Mouse (Mus musculus): Measurements from ENCODE around the gene Cep164. TPM values are rescaled to one million over a fixed set of nuclear protein-coding genes. Genes with fewer than 3 reads are reported as not detected.

Cep164 gene
- polyA plus RNA-seq, 1 experiment from 2014 or later, result 31.6 TPM

GRCm38 (mm10) chr9:45838434-45839138 is 10.1 kb upstream of the Cep164 start, which contains the start of gene Bace1:
Gene Bace1, plus strand, starts transcription at chr9:45838580.
- ATAC-seq (ENCODE audit: insufficient number of reproducible peaks, low FRiP score, low TSS enrichment, low read depth), result peak; percentile 87
- Histone ChIP-seq H3K9ac (peak within 1 kb of the TSS; percentile 86), H3K4me1 (peaks cover 30% of the 10 kb centered on the region), H3K27ac (replicated peaks) (peak within 1 kb of the TSS; percentile 60; the same call in 1 of the 2 replicates), H3K4me2 (replicated peaks) (peak within 1 kb of the TSS; percentile 91), H3K36me3 (no peaks in the 10 kb centered on the region), H3K9me3 (replicated peaks) (no peaks in the 10 kb centered on the region), H3K4me3 (replicated peaks) (peak within 1 kb of the TSS; percentile 82), H3K27me3 (no peaks in the 10 kb centered on the region)
- WGBS, result 0% methylated on average over 39 of the region's 40 CpGs

- Histone ChIP-seq H3K36me3 (no peaks in the 10 kb centered on the region), H3K4me1 (peaks cover 30% of the 10 kb centered on the region), H3K4me3 (replicated peaks) (peak overlapping the region; percentile 82), H3K27me3 (no peaks in the 10 kb centered on the region), H3K9me3 (replicated peaks) (no peaks in the 10 kb centered on the region), H3K4me2 (replicated peaks) (peak overlapping the region; percentile 91), H3K27ac (replicated peaks) (no peak overlapping the region), H3K9ac (no peak overlapping the region)
- no peak for ATAC-seq (ENCODE audit: insufficient number of reproducible peaks, low FRiP score, low TSS enrichment, low read depth)
- 24% methylated on average over 4 of the region's 4 CpGs for WGBS
Measured at GRCm38 (mm10) chr9:45838069-45838433, 9.6 kb upstream of the Cep164 start.

GRCm38 (mm10) chr9:45833461-45833860 is 5.0 kb upstream of the Cep164 start:
- H3K4me3 ChIP-seq (replicated peaks), result no peak overlapping the region
- 58% methylated on average over 2 of the region's 2 CpGs for WGBS
- 0 out of 2 replicates have a peak, but pooled peaks cover 4% of the 10 kb centered on the region for H3K9me3 ChIP-seq (replicated peaks)
- no peaks in the 10 kb centered on the region for H3K27me3 ChIP-seq
- no peak overlapping the region for H3K4me2 ChIP-seq (replicated peaks)
- H3K9ac ChIP-seq, result no peak overlapping the region
- 0 out of 2 replicates have a peak, but pooled peaks cover 3% of the 10 kb centered on the region for H3K4me1 ChIP-seq
- H3K27ac ChIP-seq (replicated peaks), result no peak overlapping the region
- H3K36me3 ChIP-seq, result no peaks in the 10 kb centered on the region
- ATAC-seq (ENCODE audit: insufficient number of reproducible peaks, low FRiP score, low TSS enrichment, low read depth), result no peak

GRCm38 (mm10) chr9:45832898-45833297 is 4.4 kb upstream of the Cep164 start:
- Histone ChIP-seq H3K9me3 (replicated peaks) (0 out of 2 replicates have a peak, but pooled peaks cover 4% of the 10 kb centered on the region), H3K9ac (no peak overlapping the region), H3K4me2 (replicated peaks) (no peak overlapping the region), H3K4me1 (0 out of 2 replicates have a peak, but pooled peaks cover 4% of the 10 kb centered on the region), H3K27me3 (no peaks in the 10 kb centered on the region), H3K27ac (replicated peaks) (no peak overlapping the region), H3K4me3 (replicated peaks) (no peak overlapping the region), H3K36me3 (no peaks in the 10 kb centered on the region)
- WGBS, result 90% methylated on average over 2 of the region's 2 CpGs
- no peak for ATAC-seq (ENCODE audit: insufficient number of reproducible peaks, low FRiP score, low TSS enrichment, low read depth)

- peaks cover 13% of the 10 kb centered on the region for H3K4me1 ChIP-seq
- H3K4me2 ChIP-seq (replicated peaks), result peak overlapping the region; percentile 83
- 27% methylated on average over 10 of the region's 10 CpGs for WGBS
- no peaks in the 10 kb centered on the region for H3K27me3 ChIP-seq
- no peak overlapping the region for H3K9ac ChIP-seq
- H3K27ac ChIP-seq (replicated peaks), result 0 out of 2 replicates have a peak overlapping the region, but pooled peaks have one; percentile 22
- 0 out of 2 replicates have a peak, but pooled peaks have one; percentile 15 for ATAC-seq (ENCODE audit: insufficient number of reproducible peaks, low FRiP score, low TSS enrichment, low read depth)
- 0 out of 2 replicates have a peak, but pooled peaks cover 4% of the 10 kb centered on the region for H3K9me3 ChIP-seq (replicated peaks)
- no peaks in the 10 kb centered on the region for H3K36me3 ChIP-seq
- H3K4me3 ChIP-seq (replicated peaks), result peak overlapping the region; percentile 88
Measured at GRCm38 (mm10) chr9:45829107-45829506, 616 bp upstream of the Cep164 start.

GRCm38 (mm10) chr9:45827663-45828290 is 714 bp downstream of the Cep164 start:
- 5% methylated on average over 22 of the region's 23 CpGs for WGBS
- peak overlapping the region; percentile 88 for H3K4me3 ChIP-seq (replicated peaks)
- peak overlapping the region; percentile 83 for H3K4me2 ChIP-seq (replicated peaks)
- peak overlapping the region; percentile 66 for H3K9ac ChIP-seq
- 0 out of 2 replicates have a peak, but pooled peaks cover 4% of the 10 kb centered on the region for H3K9me3 ChIP-seq (replicated peaks)
- ATAC-seq (ENCODE audit: insufficient number of reproducible peaks, low FRiP score, low TSS enrichment, low read depth), result 0 out of 2 replicates have a peak, but pooled peaks have one; percentile 35
- H3K27ac ChIP-seq (replicated peaks), result peak overlapping the region; percentile 83
- peaks cover 7% of the 10 kb centered on the region; the same call in 1 of the 2 replicates for H3K36me3 ChIP-seq
- no peaks in the 10 kb centered on the region for H3K27me3 ChIP-seq
- peaks cover 13% of the 10 kb centered on the region for H3K4me1 ChIP-seq

GRCm38 (mm10) chr9:45818406-45819011 is 10.0 kb downstream of the Cep164 start:
- no peaks in the 10 kb centered on the region for H3K27me3 ChIP-seq
- no peak for ATAC-seq (ENCODE audit: insufficient number of reproducible peaks, low FRiP score, low TSS enrichment, low read depth)
- H3K9ac ChIP-seq, result no peak overlapping the region
- H3K4me3 ChIP-seq (replicated peaks), result no peak overlapping the region
- 0 out of 2 replicates have a peak, but pooled peaks cover 3% of the 10 kb centered on the region for H3K4me1 ChIP-seq
- H3K9me3 ChIP-seq (replicated peaks), result no peaks in the 10 kb centered on the region
- 89% methylated on average over 9 of the region's 9 CpGs for WGBS
- no peak overlapping the region for H3K27ac ChIP-seq (replicated peaks)
- no peak overlapping the region for H3K4me2 ChIP-seq (replicated peaks)
- H3K36me3 ChIP-seq, result peaks cover 33% of the 10 kb centered on the region

GRCm38 (mm10) chr9:45815525-45815924 is 13.0 kb downstream of the Cep164 start:
- H3K4me1 ChIP-seq, result 0 out of 2 replicates have a peak, but pooled peaks cover 3% of the 10 kb centered on the region
- no peak overlapping the region for H3K27ac ChIP-seq (replicated peaks)
- no peaks in the 10 kb centered on the region for H3K9me3 ChIP-seq (replicated peaks)
- no peak for ATAC-seq (ENCODE audit: insufficient number of reproducible peaks, low FRiP score, low TSS enrichment, low read depth)
- WGBS, result 80% methylated on average over 10 of the region's 10 CpGs
- no peak overlapping the region for H3K4me2 ChIP-seq (replicated peaks)
- no peak overlapping the region for H3K4me3 ChIP-seq (replicated peaks)
- no peaks in the 10 kb centered on the region for H3K27me3 ChIP-seq
- no peak overlapping the region for H3K9ac ChIP-seq
- peaks cover 15% of the 10 kb centered on the region for H3K36me3 ChIP-seq

GRCm38 (mm10) chr9:45815113-45815512 is 13.4 kb downstream of the Cep164 start:
- 73% methylated on average over 9 of the region's 9 CpGs for WGBS
- no peak overlapping the region for H3K4me3 ChIP-seq (replicated peaks)

GRCm38 (mm10) chr9:45811946-45812345 is 16.5 kb downstream of the Cep164 start:
- ATAC-seq (ENCODE audit: insufficient number of reproducible peaks, low FRiP score, low TSS enrichment, low read depth), result no peak
- 72% methylated on average over 5 of the region's 5 CpGs for WGBS
- Histone ChIP-seq H3K9me3 (replicated peaks) (no peaks in the 10 kb centered on the region), H3K4me3 (replicated peaks) (no peak overlapping the region), H3K9ac (no peak overlapping the region), H3K27me3 (no peaks in the 10 kb centered on the region), H3K4me1 (0 out of 2 replicates have a peak, but pooled peaks cover 3% of the 10 kb centered on the region), H3K36me3 (peaks cover 18% of the 10 kb centered on the region), H3K27ac (replicated peaks) (no peak overlapping the region), H3K4me2 (replicated peaks) (no peak overlapping the region)

More at GRCm38 (mm10) chr9:45815113-45815512, 13.4 kb downstream of the Cep164 start:
- H3K9ac ChIP-seq, result no peak overlapping the region
- no peak overlapping the region for H3K4me2 ChIP-seq (replicated peaks)
- H3K27me3 ChIP-seq, result no peaks in the 10 kb centered on the region
- peaks cover 15% of the 10 kb centered on the region for H3K36me3 ChIP-seq
- ATAC-seq (ENCODE audit: insufficient number of reproducible peaks, low FRiP score, low TSS enrichment, low read depth), result no peak
- no peak overlapping the region for H3K27ac ChIP-seq (replicated peaks)
- H3K9me3 ChIP-seq (replicated peaks), result no peaks in the 10 kb centered on the region
- 0 out of 2 replicates have a peak, but pooled peaks cover 3% of the 10 kb centered on the region for H3K4me1 ChIP-seq

GRCm38 (mm10) chr9:45807761-45808160 is 20.7 kb downstream of the Cep164 start:
- Histone ChIP-seq H3K9ac (no peak overlapping the region), H3K36me3 (peaks cover 26% of the 10 kb centered on the region), H3K27ac (replicated peaks) (no peak overlapping the region), H3K27me3 (no peaks in the 10 kb centered on the region), H3K9me3 (replicated peaks) (no peaks in the 10 kb centered on the region), H3K4me2 (replicated peaks) (no peak overlapping the region), H3K4me1 (no peaks in the 10 kb centered on the region), H3K4me3 (replicated peaks) (no peak overlapping the region)
- ATAC-seq (ENCODE audit: insufficient number of reproducible peaks, low FRiP score, low TSS enrichment, low read depth), result no peak
- WGBS, result 77% methylated on average over 8 of the region's 8 CpGs

Measured in embryonic facial prominence, embryonic 15.5 days (tissue).